Mouse (Mus musculus) ES-E14 (cell line): Measurements from ENCODE around the gene Hddc3. TPM values are rescaled to one million over a fixed set of nuclear protein-coding genes. Genes with fewer than 3 reads are reported as not detected.

ENCODE experiments used
- DNase-seq: peaks from one replicate; pipeline ENCODE4 v3.0.0-alpha.2; 2013; ENCODE audit warnings: low read depth, low spot score
- H3K27ac ChIP-seq: 2 replicates; pipeline ENCODE4 v1.5.1; 2012; ENCODE audit warnings: low read depth, mild to moderate bottlenecking, low read length, moderate library complexity, mixed read lengths; ENCODE audit not compliant: poor library complexity, insufficient read depth, severe bottlenecking
- H3K36me3 ChIP-seq: 2 replicates; pipeline ENCODE4 v1.6.1; 2012; ENCODE audit warnings: mild to moderate bottlenecking, low read length, moderate library complexity, mixed read lengths; ENCODE audit not compliant: control insufficient read depth, poor library complexity, insufficient read depth, severe bottlenecking
- H3K4me1 ChIP-seq, 2 experiments: fragments of 150-350 bp in 1 of 2; sonication (generic) in 1 of 2; 2 replicates each; pipeline ENCODE4 v1.6.1; 2012; ENCODE audit warnings: low read length in 2 of 2, mild to moderate bottlenecking in 1 of 2, mixed read lengths in 1 of 2; ENCODE audit not compliant: control insufficient read depth in 2 of 2, insufficient read depth in 2 of 2, poor library complexity in 1 of 2
- H3K4me3 ChIP-seq, 2 experiments: fragments of 150-350 bp in 1 of 2; sonication (generic) in 1 of 2; 2 replicates each; pipeline ENCODE4 v1.5.1; 2012; ENCODE audit warnings: low read length in 2 of 2, low read depth in 1 of 2, mild to moderate bottlenecking in 1 of 2, mixed read lengths in 1 of 2; ENCODE audit not compliant: insufficient read depth in 1 of 2, poor library complexity in 1 of 2, severe bottlenecking in 1 of 2
- H3K9ac ChIP-seq: 2 replicates; pipeline ENCODE4 v1.6.1; 2012; ENCODE audit warnings: low read depth, mild to moderate bottlenecking, low read length, mixed read lengths; ENCODE audit not compliant: poor library complexity, insufficient read depth, severe bottlenecking
- H3K9me3 ChIP-seq: fragments of 150-350 bp; sonication (generic); 2 replicates; pipeline ENCODE4 v1.6.1; 2012; ENCODE audit warnings: low read depth, mild to moderate bottlenecking, low read length; ENCODE audit not compliant: control insufficient read depth, insufficient read depth
- CHD2 ChIP-seq: IDR thresholded peaks from 2 replicates; pipeline ENCODE4 v1.6.1; 2014; ENCODE audit warnings: mild to moderate bottlenecking, low read depth, low read length, inconsistent platforms
- HCFC1 ChIP-seq: IDR thresholded peaks from 2 replicates; pipeline ENCODE4 v1.6.1; 2012; ENCODE audit warnings: low read length, inconsistent platforms, borderline replicate concordance; ENCODE audit not compliant: insufficient read depth
- MAFK ChIP-seq: IDR thresholded peaks from 2 replicates; pipeline ENCODE4 v1.6.1; 2014; ENCODE audit warnings: mild to moderate bottlenecking, low read depth, low read length, inconsistent platforms; ENCODE audit not compliant: insufficient read depth
- ZC3H11A ChIP-seq: IDR thresholded peaks from 2 replicates; pipeline ENCODE4 v1.6.1; 2012; ENCODE audit warnings: low read depth, mild to moderate bottlenecking, inconsistent platforms, low read length, borderline replicate concordance
- ZNF384 ChIP-seq: IDR thresholded peaks from 2 replicates; pipeline ENCODE4 v1.6.1; 2012; ENCODE audit warnings: low read depth, low read length, inconsistent platforms
- in situ Hi-C, 2 experiments: fragments of 600-800 bp; cut with MboI; formaldehyde crosslinking; loops; one replicate each; pipeline ENCODE4 v1.15.1; 2025; ENCODE audit warnings: low sequenced_read_pairs in 2 of 2, inconsistent platforms in 1 of 2; ENCODE audit not compliant: unreplicated experiment in 2 of 2
- total RNA-seq: library from RNA; depleted of rRNA; stranded (reverse); fragments of 300-350 nt; gene quantifications from 2 replicates; pipeline ENCODE4 v1.2.3, GENCODE M21; 2012

Gene Hddc3
- total RNA-seq, 1 experiment = 14.3 TPM

GRCm38 (mm10) chr7:80341793-80342192 is 1.1 kb upstream of the Hddc3 start:
- H3K9ac ChIP-seq = no peak overlapping the region
- in situ Hi-C loops = no loop called here
- no peak overlapping the region for H3K4me3 ChIP-seq
- no peak for DNase-seq
- peaks cover 4% of the 10 kb centered on the region; the same call in 1 of the 2 replicates for H3K36me3 ChIP-seq
- H3K4me1 ChIP-seq = peaks cover 3 to 9% of the 10 kb centered on the region in 2 experiments; a peak in 3 of 4 replicates
- H3K9me3 ChIP-seq = no peaks in the 10 kb centered on the region
- no peak overlapping the region for H3K27ac ChIP-seq
- TF ChIP-seq ZC3H11A (no peak), MAFK (no peak), HCFC1 (no peak), ZNF384 (no peak), CHD2 (no peak)

- Histone ChIP-seq H3K9ac (peak overlapping the region; percentile 86), H3K4me3 (peak overlapping the region; percentile 73 to 82), H3K27ac (no peak overlapping the region), H3K9me3 (no peaks in the 10 kb centered on the region), H3K4me1 (peaks cover 3 to 14% of the 10 kb centered on the region in 2 experiments; a peak in 3 of 4 replicates), H3K36me3 (no peaks in the 10 kb centered on the region; the same call in 1 of the 2 replicates)
- no peak for DNase-seq
- in situ Hi-C loops = no loop called here
- TF ChIP-seq HCFC1 = no peak
- no peak for TF ChIP-seq CHD2
- TF ChIP-seq ZC3H11A = no peak
- no peak for TF ChIP-seq ZNF384
- no peak for TF ChIP-seq MAFK
Measured at GRCm38 (mm10) chr7:80343270-80344018, 540 bp downstream of the Hddc3 start.

- Histone ChIP-seq H3K9me3 (no peaks in the 10 kb centered on the region), H3K9ac (no peak overlapping the region), H3K36me3 (no peaks in the 10 kb centered on the region; the same call in 1 of the 2 replicates), H3K4me1 (peaks cover 0 to 15% of the 10 kb centered on the region in 2 experiments; a peak in 1 of 4 replicates), H3K27ac (no peak overlapping the region), H3K4me3 (no peak overlapping the region)
- in situ Hi-C loops = no loop called here
- DNase-seq = no peak
- TF ChIP-seq CHD2 = no peak
- TF ChIP-seq ZNF384 = no peak
- TF ChIP-seq HCFC1 = no peak
- no peak for TF ChIP-seq ZC3H11A
- no peak for TF ChIP-seq MAFK
Measured at GRCm38 (mm10) chr7:80346173-80346572, 3.3 kb downstream of the Hddc3 start.

- no peak overlapping the region for H3K27ac ChIP-seq
- in situ Hi-C loops = no loop called here
- TF ChIP-seq MAFK (no peak), ZNF384 (no peak), CHD2 (no peak), HCFC1 (no peak), ZC3H11A (no peak)
- H3K36me3 ChIP-seq = no peaks in the 10 kb centered on the region; the same call in 1 of the 2 replicates
- H3K9ac ChIP-seq = no peak overlapping the region
- no peak overlapping the region for H3K4me3 ChIP-seq
- peaks cover 0 to 16% of the 10 kb centered on the region in 2 experiments; a peak in 1 of 4 replicates for H3K4me1 ChIP-seq
- H3K9me3 ChIP-seq = no peaks in the 10 kb centered on the region
- DNase-seq = no peak
Measured at GRCm38 (mm10) chr7:80346830-80347229, 3.9 kb downstream of the Hddc3 start.
